Mouse (Mus musculus): ENCODE results near the gene Stpg2.

Gene Stpg2

DNA sequence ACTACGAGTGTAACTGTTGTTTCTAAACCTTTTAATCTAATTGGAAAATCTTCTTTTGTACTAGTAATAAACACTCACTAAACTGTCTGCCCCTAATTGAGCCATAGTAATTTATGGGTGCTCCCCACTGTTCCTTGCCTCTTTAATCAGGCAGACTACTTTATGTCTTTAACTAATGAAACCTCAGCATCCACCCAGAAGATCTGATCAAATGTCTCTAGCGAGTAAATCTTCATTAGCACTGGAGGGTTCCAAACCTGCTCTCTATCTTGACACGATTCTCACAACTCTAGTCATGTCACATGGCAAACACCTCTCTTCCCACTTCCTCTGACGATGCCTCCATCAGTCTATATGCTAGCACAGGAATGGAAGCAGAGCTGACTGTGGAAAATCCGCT is 523.8 kb downstream of the Stpg2 start:
- in situ Hi-C loops (cut with MboI, MseI), result no loop called here

- in situ Hi-C loops (cut with MboI, MseI), result no loop called here
Measured at GRCm38 (mm10) chr3:139733156-139733555, 527.7 kb downstream of the Stpg2 start.

DNA sequence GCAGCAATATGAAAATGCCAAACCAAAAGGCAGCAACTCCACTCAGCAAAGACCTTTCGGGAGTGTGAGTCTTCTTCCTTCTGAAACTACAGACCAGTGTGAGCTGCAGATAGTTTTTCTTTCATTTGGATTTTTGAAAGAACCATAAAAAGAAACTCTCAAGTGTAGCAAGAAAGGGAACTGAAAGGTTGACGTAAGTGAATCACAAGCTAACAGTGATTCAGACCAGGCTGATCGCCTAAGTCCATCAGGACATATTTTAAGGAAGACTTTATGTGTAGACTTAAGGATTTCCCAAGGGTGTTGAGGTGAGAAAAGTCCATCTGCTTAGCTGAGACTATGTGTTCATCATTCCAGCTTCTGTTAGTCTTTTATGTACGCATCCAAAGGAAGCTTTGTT is 533.9 kb downstream of the Stpg2 start:
- in situ Hi-C loops (cut with MboI, MseI), result no loop called here

Data from T-helper 1 cell (primary cell).